Mouse (Mus musculus): ENCODE data around the gene Aadacl2.

GRCm38 (mm10) chr3:60057809-60058082 lies 51.2 kb downstream of the Aadacl2 start:
- TF ChIP-seq FLI1 (IDR thresholded peaks at IDR 0.05; ENCODE audit: low read length) (no peak), GATA1 (IDR thresholded peaks at IDR 0.05; ENCODE audit: borderline replicate concordance, low read length) (no peak)

Data from megakaryocyte, embryonic 14.5 days (primary cell).